Mouse (Mus musculus) pancreas, adult 10 weeks (tissue): ENCODE measurements around the gene Cdkn2d. TPM values are rescaled to one million over a fixed set of nuclear protein-coding genes. Genes with fewer than 3 reads are reported as not detected.

Experiments used
- polyA plus RNA-seq: library from polyadenylated mRNA; stranded (reverse); fragments of 350-450 nt; fragmentation: Illumina TruSeq; extraction: RNeasy Lipid Tissue Mini Kit (QIAGEN cat#74804); gene quantifications from one replicate; pipeline ENCODE4 v1.2.3, GENCODE M21; 2015; ENCODE audit warnings: low read depth, low replicate concordance; ENCODE audit not compliant: insufficient read depth

The Cdkn2d gene
- 5.5 TPM for polyA plus RNA-seq

GRCm38 (mm10) chr9:21291022-21291787, at the start of gene Cdkn2d:
Cdkn2d (minus strand) TSS chr9:21291407.

GRCm38 (mm10) chr9:21320619-21321512, 29.7 kb upstream of the Cdkn2d start, which contains the start of gene Slc44a2:
Slc44a2 (plus strand) TSS chr9:21320698.

GRCm38 (mm10) chr9:21312134-21312533, 20.9 kb upstream of the Cdkn2d start, which contains the start of gene Ap1m2:
Ap1m2 (minus strand) TSS chr9:21312337.

GRCm38 (mm10) chr9:21287571-21288402, 3.4 kb downstream of the Cdkn2d start, which contains the start of gene Kri1:
Kri1 (minus strand) TSS chr9:21287969.

GRCm38 (mm10) chr9:21265000-21265561, 26.1 kb downstream of the Cdkn2d start, which contains the start of gene Atg4d:
Atg4d (plus strand) TSS chr9:21265293.

GRCm38 (mm10) chr9:21248326-21248725, 42.9 kb downstream of the Cdkn2d start, which contains the start of gene S1pr5:
S1pr5 (minus strand) TSS chr9:21248443.

GRCm38 (mm10) chr9:21238733-21239464, 52.3 kb downstream of the Cdkn2d start, which contains the start of gene Keap1:
Keap1 (minus strand) TSS chr9:21239361.

Other genes starting within 250 kb of the Cdkn2d start
- gene Zglp1, start 224.3 kb downstream of the Cdkn2d start, polyA plus RNA-seq = not detected
- 0.74 TPM for gene Gm49373, start 218.3 kb downstream of the Cdkn2d start, polyA plus RNA-seq
- 12.7 TPM for gene Fdx1l, start 217.8 kb downstream of the Cdkn2d start, polyA plus RNA-seq
- gene Gm38431, start 199.4 kb downstream of the Cdkn2d start, polyA plus RNA-seq = 4.2 TPM
- gene Raver1, start 199.4 kb downstream of the Cdkn2d start, polyA plus RNA-seq = 4.9 TPM
- gene Tyk2, start 160.2 kb downstream of the Cdkn2d start, polyA plus RNA-seq = 6.1 TPM
- 23.2 TPM for gene Cdc37, start 141.4 kb downstream of the Cdkn2d start, polyA plus RNA-seq
- gene Pde4a, start 125.7 kb downstream of the Cdkn2d start, polyA plus RNA-seq = 12.9 TPM
- 10.2 TPM for gene Keap1, start 52.0 kb downstream of the Cdkn2d start, polyA plus RNA-seq
- not detected for gene S1pr5, start 43.0 kb downstream of the Cdkn2d start, polyA plus RNA-seq
- 5.9 TPM for gene Atg4d, start 26.1 kb downstream of the Cdkn2d start, polyA plus RNA-seq
- 14.5 TPM for gene Kri1, start 3.4 kb downstream of the Cdkn2d start, polyA plus RNA-seq
- 11.4 TPM for gene Ap1m2, start 20.9 kb upstream of the Cdkn2d start, polyA plus RNA-seq
- gene Slc44a2, start 29.3 kb upstream of the Cdkn2d start, polyA plus RNA-seq = 16.7 TPM
- 18.0 TPM for gene Ilf3, start 76.5 kb upstream of the Cdkn2d start, polyA plus RNA-seq
- 58.6 TPM for gene Qtrt1, start 120.4 kb upstream of the Cdkn2d start, polyA plus RNA-seq
- 30.4 TPM for gene Dnm2, start 133.5 kb upstream of the Cdkn2d start, polyA plus RNA-seq
- 4.5 TPM for gene Tmed1, start 218.8 kb upstream of the Cdkn2d start, polyA plus RNA-seq
- 1.3 TPM for gene AB124611, start 234.8 kb upstream of the Cdkn2d start, polyA plus RNA-seq